Mouse (Mus musculus) CD4-positive, CD25-positive, alpha-beta regulatory T cell (primary cell): Measurements from ENCODE around the gene Dnah1. TPM values are rescaled to one million over a fixed set of nuclear protein-coding genes. Genes with fewer than 3 reads are reported as not detected.

ENCODE experiments used
- polyA plus RNA-seq: library from polyadenylated mRNA; unstranded; fragments of 100-300 nt; shearing (Covaris generic); gene quantifications from one replicate; pipeline ENCODE4 v1.2.1, GENCODE M21; 2017

Dnah1 gene
- polyA plus RNA-seq = 0.02 TPM

DNA sequence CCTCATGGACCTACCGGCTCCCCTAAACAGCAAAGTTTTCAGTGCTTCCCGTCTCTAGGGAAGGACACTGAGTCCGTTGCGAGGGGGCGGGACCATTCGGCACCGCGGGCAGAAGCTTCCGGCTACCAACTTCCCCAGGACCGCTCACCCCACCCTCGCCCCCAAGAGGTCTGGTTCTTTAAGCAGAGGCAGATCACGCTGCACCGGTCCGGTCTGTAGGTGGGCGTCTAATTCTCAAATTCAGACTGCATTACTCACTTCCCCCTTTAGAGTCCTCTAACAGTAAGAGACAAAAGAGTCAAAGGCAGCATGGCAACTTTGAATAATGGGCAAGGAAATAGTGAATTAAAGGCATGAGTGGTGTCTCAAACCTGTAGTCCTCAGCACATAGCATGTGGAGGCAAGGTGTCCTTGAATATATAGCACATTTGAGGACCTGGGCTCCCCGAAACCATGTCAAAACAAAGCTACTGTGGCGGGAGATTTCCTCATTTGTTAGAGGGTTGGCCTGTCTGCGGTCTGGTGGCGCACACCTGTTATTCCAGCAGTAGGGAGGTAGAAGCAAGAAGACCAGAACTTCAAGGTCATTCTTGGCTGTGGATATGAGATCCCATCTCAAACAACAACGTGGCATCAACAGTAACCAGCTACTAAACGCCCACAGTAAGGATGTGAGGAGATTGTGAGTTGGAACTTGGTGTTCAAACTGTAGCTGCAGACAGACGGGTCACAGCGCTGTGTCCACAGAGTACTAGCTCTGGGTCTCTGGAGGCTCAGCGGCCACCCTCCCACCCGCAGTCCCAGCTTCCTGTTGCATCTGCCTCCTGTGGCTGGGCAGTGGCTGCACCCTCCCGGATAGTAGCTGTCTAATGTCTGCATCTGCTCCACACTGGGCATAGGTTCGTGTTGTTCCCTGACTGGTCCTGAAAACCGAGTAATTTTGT is at the start of gene Dnah1:
Gene Dnah1, minus strand, starts transcription at position 48 of the 944 bp plus-strand sequence.

DNA sequence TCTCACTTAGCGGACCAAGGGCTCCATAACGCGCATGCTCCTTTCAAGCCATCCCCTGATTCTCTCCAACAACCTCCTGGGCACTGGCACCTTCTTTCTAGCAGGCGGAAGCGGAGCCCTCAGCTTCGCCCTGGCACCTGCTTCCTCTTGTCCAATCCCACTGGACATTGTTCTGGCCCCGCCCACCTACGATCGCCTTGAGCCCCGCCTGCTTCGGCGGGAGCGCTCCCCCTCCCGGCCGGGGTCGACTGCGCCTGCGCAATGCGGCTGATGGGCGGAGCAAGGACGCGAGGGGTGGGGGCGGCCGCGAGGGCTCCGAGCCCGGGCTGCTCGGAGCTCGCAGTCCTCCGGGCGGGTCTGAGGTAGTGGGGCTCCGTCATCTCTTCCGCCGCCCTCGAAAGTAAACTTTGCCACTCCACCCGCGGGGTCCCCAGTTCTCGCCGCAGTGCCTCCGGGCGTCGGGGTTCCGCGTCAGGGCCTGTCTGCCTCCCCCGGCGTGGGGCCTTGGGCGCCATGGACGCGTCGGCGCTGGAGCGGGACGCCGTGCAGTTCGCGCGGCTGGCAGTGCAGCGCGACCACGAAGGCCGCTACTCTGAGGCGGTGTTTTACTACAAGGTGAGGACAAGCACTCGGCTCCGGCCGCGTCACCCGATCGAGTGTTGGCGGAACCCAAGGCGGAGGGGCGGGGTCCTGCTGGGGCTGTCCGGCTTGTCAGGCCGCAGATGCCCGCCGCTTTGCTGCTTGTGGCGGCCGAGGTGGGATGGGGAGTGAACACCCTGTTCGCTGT is 12.9 kb upstream of the Dnah1 start, which contains the start of gene Capn7:
Gene Capn7, plus strand, starts transcription at position 270 of the 787 bp plus-strand sequence.

DNA sequence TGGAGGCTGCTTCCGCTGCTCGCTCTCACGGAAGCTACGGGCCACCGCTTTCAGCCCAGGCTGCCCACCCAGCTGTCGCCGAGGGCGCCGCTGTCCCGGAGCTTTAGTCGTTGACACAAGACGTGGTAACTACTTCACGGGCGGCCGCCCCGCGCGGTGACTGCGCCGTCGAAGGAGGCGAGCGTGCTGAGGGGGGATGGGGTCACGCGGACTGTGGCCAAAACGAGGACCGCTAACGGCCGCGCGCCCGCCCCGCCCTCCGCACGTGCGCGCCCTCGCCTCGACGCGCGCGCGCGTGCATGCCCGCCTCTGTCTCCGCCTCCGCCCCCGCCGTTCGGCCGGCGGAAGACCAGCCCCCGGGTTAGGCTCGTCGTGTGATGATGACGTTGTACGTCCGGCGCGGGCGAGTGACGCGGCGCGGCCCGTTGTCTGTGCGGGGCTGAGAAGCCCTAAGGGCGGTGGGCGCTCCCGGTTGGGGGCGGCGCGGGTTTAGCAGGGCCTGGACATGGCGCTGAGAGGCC is 72.6 kb downstream of the Dnah1 start, which contains the start of the genes Phf7 and Bap1:
Gene Phf7, minus strand, starts transcription at position 234 of the 521 bp plus-strand sequence.
Gene Bap1, plus strand, starts transcription at position 367 of the 521 bp plus-strand sequence.

GRCm38 (mm10) chr14:31217666-31218065 is 106.0 kb downstream of the Dnah1 start, which contains the start of gene Sema3g:
Gene Sema3g, plus strand, starts transcription at chr14:31217860.

GRCm38 (mm10) chr14:31216846-31217245 is 106.8 kb downstream of the Dnah1 start, which contains the start of gene Nisch:
Gene Nisch, minus strand, starts transcription at chr14:31216946.

Other genes starting within 250 kb of the Dnah1 start
- 80.7 TPM for gene Smim4, start 194.9 kb downstream of the Dnah1 start, polyA plus RNA-seq
- gene Nt5dc2, start 192.8 kb downstream of the Dnah1 start, polyA plus RNA-seq = 1.3 TPM
- 1.3 TPM for gene Stab1, start 155.3 kb downstream of the Dnah1 start, polyA plus RNA-seq
- not detected for gene Tnnc1, start 115.6 kb downstream of the Dnah1 start, polyA plus RNA-seq
- gene Nisch, start 107.0 kb downstream of the Dnah1 start, polyA plus RNA-seq = 247 TPM
- gene Sema3g, start 106.0 kb downstream of the Dnah1 start, polyA plus RNA-seq = not detected
- 18.3 TPM for gene Phf7, start 72.6 kb downstream of the Dnah1 start, polyA plus RNA-seq
- 91.6 TPM for gene Bap1, start 72.4 kb downstream of the Dnah1 start, polyA plus RNA-seq
- 59.0 TPM for gene Capn7, start 12.7 kb upstream of the Dnah1 start, polyA plus RNA-seq
- 78.9 TPM for gene Sh3bp5, start 112.2 kb upstream of the Dnah1 start, polyA plus RNA-seq
- gene Eaf1, start 170.5 kb upstream of the Dnah1 start, polyA plus RNA-seq = 36.0 TPM
- 55.0 TPM for gene Mettl6, start 171.1 kb upstream of the Dnah1 start, polyA plus RNA-seq